Mouse (Mus musculus): ENCODE measurements at regions not wholly inside any gene's neighbourhood (a gene's known extent, or its start where the extent isn't known, plus 50 kb on each side); places are given as distances from the start of the nearest gene placed in this dataset.

GRCm38 (mm10) chr9:33826116-33826515 is 659.6 kb upstream of the Kirrel3 start:
- in situ Hi-C loops (cut with MboI; ENCODE audit: low pct_ligation_motif_present, low pct_unique_long_range_greater_than_20kb, low sequenced_read_pairs) (no loop called here), dilution Hi-C loops (cut with MboI; ENCODE audit: extremely low pct_ligation_motif_present, extremely low pct_unique_long_range_greater_than_20kb, low sequenced_read_pairs) (no loop called here)
- Histone ChIP-seq H3K4me2 (ENCODE audit: insufficient read depth, low read depth, poor library complexity, severe bottlenecking) (no peak overlapping the region), H3K4me1 (ENCODE audit: control insufficient read depth in 1 of 2, insufficient read depth in 2 of 2) (no peaks in the 10 kb centered on the region), H3K79me2 (replicated peaks; ENCODE audit: control insufficient read depth, extremely low read depth, insufficient read depth, poor library complexity, severe bottlenecking) (no peaks in the 10 kb centered on the region), H3K9me3 (replicated peaks; ENCODE audit: low read length) (no peaks in the 10 kb centered on the region), H3K27ac (ENCODE audit: insufficient read depth, low read depth) (no peak overlapping the region), H3K36me3 (replicated peaks in 1 of 2; ENCODE audit: control insufficient read depth in 1 of 2, insufficient read depth in 1 of 2, low read length in 1 of 2) (no peaks in the 10 kb centered on the region), H3K27me3 (replicated peaks) (no peaks in the 10 kb centered on the region), H3K4me3 (replicated peaks in 1 of 3; ENCODE audit: low read depth in 2 of 3, low read length in 2 of 3, poor library complexity in 1 of 3) (no peak overlapping the region), H3K9ac (ENCODE audit: insufficient read depth, low read depth) (no peak overlapping the region)
- no peak for DNase-seq (ENCODE audit: extremely low read depth)
- TF ChIP-seq MAZ (IDR thresholded peaks at IDR 0.05; ENCODE audit: low read depth, low read length) (no peak), USF1 (IDR thresholded peaks at IDR 0.05; ENCODE audit: low read depth, low read length) (no peak), BHLHE40 (IDR thresholded peaks at IDR 0.05; ENCODE audit: low read depth, low read length) (no peak), ZMIZ1 (IDR thresholded peaks at IDR 0.05; ENCODE audit: low read depth, low read length) (no peak)

GRCm38 (mm10) chr9:33827409-33827808 is 658.3 kb upstream of the Kirrel3 start:
- Histone ChIP-seq H3K27ac (ENCODE audit: insufficient read depth, low read depth) (no peak overlapping the region), H3K9me3 (replicated peaks; ENCODE audit: low read length) (no peaks in the 10 kb centered on the region), H3K27me3 (replicated peaks) (no peaks in the 10 kb centered on the region), H3K4me2 (ENCODE audit: insufficient read depth, low read depth, poor library complexity, severe bottlenecking) (no peak overlapping the region), H3K4me3 (replicated peaks in 1 of 3; ENCODE audit: low read depth in 2 of 3, low read length in 2 of 3, poor library complexity in 1 of 3) (no peak overlapping the region), H3K36me3 (replicated peaks in 1 of 2; ENCODE audit: control insufficient read depth in 1 of 2, insufficient read depth in 1 of 2, low read length in 1 of 2) (no peaks in the 10 kb centered on the region), H3K4me1 (ENCODE audit: control insufficient read depth in 1 of 2, insufficient read depth in 2 of 2) (no peaks in the 10 kb centered on the region), H3K79me2 (replicated peaks; ENCODE audit: control insufficient read depth, extremely low read depth, insufficient read depth, poor library complexity, severe bottlenecking) (no peaks in the 10 kb centered on the region), H3K9ac (ENCODE audit: insufficient read depth, low read depth) (no peak overlapping the region)
- in situ Hi-C loops (cut with MboI; ENCODE audit: low pct_ligation_motif_present, low pct_unique_long_range_greater_than_20kb, low sequenced_read_pairs) = no loop called here
- TF ChIP-seq CHD2 (IDR thresholded peaks at IDR 0.05; ENCODE audit: low read length) (no peak), USF1 (IDR thresholded peaks at IDR 0.05; ENCODE audit: low read depth, low read length) (no peak), TBP (conservative IDR thresholded peaks at IDR 0.05; ENCODE audit: low read depth, low read length) (no peak), CHD1 (IDR thresholded peaks at IDR 0.05; ENCODE audit: low read depth, low read length) (no peak), MAFK (IDR thresholded peaks at IDR 0.05; ENCODE audit: insufficient replicate concordance, low read length) (no peak), JUN (IDR thresholded peaks at IDR 0.05; ENCODE audit: insufficient read depth, low read depth, low read length) (no peak), ZMIZ1 (IDR thresholded peaks at IDR 0.05; ENCODE audit: low read depth, low read length) (no peak), MXI1 (IDR thresholded peaks at IDR 0.05; ENCODE audit: low read depth, low read length) (no peak), POLR2A (IDR thresholded peaks at IDR 0.05; ENCODE audit: low read depth, low read length) (no peak), USF2 (conservative IDR thresholded peaks at IDR 0.05; ENCODE audit: low read depth, low read length) (no peak), SMC3 (IDR thresholded peaks at IDR 0.05; ENCODE audit: low read depth, low read length) (no peak), E2F4 (IDR thresholded peaks at IDR 0.05; ENCODE audit: insufficient replicate concordance, low read depth, low read length) (no peak), HCFC1 (IDR thresholded peaks at IDR 0.05; ENCODE audit: low read depth, low read length) (no peak), TCF12 (IDR thresholded peaks at IDR 0.05; ENCODE audit: low read depth, low read length) (no peak), GABPA (IDR thresholded peaks at IDR 0.05; ENCODE audit: insufficient replicate concordance, low read depth, low read length) (no peak), ZC3H11A (IDR thresholded peaks at IDR 0.05; ENCODE audit: low read depth, low read length) (no peak), NRF1 (IDR thresholded peaks at IDR 0.05; ENCODE audit: low read depth, low read length) (no peak)
- dilution Hi-C loops (cut with MboI; ENCODE audit: extremely low pct_ligation_motif_present, extremely low pct_unique_long_range_greater_than_20kb, low sequenced_read_pairs) = no loop called here
- no peak for DNase-seq (ENCODE audit: extremely low read depth)
